Mouse (Mus musculus): ENCODE measurements around the gene Rarres1. TPM values are rescaled to one million over a fixed set of nuclear protein-coding genes. Genes with fewer than 3 reads are reported as not detected.

Rarres1 gene
- under 1 TPM; 0.55 to 0.56 TPM for total RNA-seq (2023)

DNA sequence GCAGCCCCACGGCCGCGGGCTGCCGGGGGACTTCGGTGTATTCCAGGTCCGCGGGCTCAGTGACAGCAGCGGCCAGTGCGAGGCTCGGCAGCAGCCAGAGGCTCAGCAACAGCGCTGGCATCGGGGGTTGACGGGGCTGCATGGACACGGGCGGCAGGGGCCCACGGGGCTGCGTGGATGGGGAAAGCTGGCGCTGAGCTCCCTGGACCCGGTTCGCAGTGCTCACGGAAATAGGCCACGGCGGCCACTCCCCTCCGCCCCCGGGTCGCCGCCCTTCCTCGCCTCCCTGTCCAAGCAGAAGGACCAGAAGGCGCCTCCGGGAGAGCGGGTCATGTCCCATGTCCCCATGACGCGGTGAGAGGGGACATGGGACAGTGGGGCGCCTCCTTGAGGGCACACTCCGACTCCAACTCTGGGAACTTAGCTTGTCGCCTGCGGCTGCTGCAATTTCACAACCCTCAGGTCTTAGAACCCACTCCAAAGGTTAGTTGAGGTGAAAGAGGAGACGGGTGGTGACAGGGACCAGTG, at the start of gene Rarres1:
Rarres1 (minus strand) TSS at position 250 of the 528 bp plus-strand sequence.

DNA sequence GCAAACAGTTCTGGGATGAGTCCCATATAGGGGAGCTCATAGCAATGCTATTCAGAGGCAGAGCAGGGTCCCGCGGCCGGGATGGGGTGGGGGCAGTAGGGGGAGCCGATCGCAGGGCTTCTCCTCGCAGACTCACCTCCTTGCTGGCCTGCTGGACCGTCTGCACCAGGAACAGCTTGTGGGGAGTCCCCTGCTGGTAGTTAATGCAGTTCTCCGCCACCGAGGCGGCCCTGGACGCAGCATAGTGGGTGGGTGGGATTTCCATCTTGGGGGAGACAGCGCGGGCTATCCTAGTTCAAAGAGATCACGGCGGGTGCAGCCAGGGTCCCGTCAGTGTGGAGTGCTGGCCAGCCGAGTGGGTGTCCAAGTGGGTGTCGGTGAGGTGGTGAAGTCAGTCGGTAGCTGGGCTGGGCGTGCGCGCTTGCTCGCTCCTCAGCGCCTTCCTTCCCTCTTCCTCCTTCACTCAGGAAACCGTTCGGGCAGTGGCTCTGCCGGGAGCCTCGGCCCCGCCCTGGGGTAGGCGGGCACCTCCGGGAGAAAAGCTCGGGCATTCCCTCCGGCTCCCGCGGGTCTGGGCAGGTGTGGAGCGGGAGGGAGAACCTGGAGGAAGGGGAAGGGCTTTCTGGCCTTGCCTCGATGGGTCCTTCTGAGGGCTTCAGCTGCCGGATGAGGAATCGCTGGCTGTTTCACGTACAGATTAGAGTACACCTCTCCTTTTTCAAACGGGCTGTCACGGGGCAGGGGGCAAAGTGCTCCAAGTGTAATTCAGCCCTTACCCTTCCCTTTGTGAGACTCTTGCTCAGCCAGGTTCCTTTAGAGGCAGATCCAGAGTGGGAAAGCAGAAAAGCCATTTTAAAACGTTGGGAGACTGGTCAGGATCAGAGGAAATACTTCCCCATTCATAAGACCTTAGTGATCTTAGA, 51.6 kb downstream of the Rarres1 start, which contains the start of gene Lxn:
Lxn (minus strand) TSS at position 477 of the 923 bp plus-strand sequence.

DNA sequence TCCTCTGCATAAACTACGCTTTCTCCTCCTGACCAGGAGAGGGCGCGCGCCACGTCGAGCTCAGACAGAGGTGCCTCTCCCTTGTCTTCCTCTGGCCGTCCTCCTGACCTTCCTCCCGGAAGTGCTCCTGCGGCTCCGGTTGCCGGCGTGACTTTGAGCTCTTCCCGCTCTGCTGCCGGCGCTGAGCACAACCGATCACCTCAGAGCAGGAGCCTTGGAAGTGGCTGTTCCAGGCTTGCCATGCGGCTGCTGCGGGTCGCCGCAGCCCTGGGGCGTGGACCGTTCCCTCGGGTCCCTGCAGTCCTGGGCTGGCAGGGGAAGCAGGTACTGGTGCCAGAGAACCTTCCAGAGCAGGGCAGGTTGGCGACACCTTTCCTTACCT, 85.3 kb downstream of the Rarres1 start, which contains the start of gene Gfm1:
Gfm1 (plus strand) TSS at position 98 of the 382 bp plus-strand sequence.

Other genes with a start within 250 kb of the Rarres1 start
- gene Mlf1, start 141.4 kb downstream of the Rarres1 start, total RNA-seq (2023), result 1 to 10 TPM in 1 of 2 experiments, under 1 TPM in 1; 0.64 to 1.0 TPM
- gene Gm17402, start 140.4 kb downstream of the Rarres1 start, total RNA-seq (2023), result not detected
- 10 to 100 TPM; 34.0 to 34.6 TPM for gene Gfm1, start 85.4 kb downstream of the Rarres1 start, total RNA-seq (2023)
- gene Lxn, start 51.6 kb downstream of the Rarres1 start, total RNA-seq (2023), result 1 to 10 TPM; 1.3 to 1.6 TPM
- gene Mfsd1, start 67.2 kb upstream of the Rarres1 start, total RNA-seq (2023), result 10 to 100 TPM; 53.2 to 62.4 TPM